Mouse (Mus musculus): Measurements from ENCODE around the gene Gmfb.
"Not testable (repeated sequence)": the region's sequence is repeated elsewhere in the genome, so short reads cannot be mapped to it uniquely, and the experiment has no call there.

Gmfb gene

GRCm38 (mm10) chr14:46821873-46822716, at the start of gene Gmfb:
Gene Gmfb (minus strand): TSS chr14:46822242.
- peak; percentile 54 for DNase-seq (ENCODE audit: extremely low spot score, low read depth, low spot score)

- no peak for DNase-seq (ENCODE audit: extremely low spot score, low read depth, low spot score)
These were observed 40.9 kb upstream of the Gmfb start for GRCm38 (mm10) chr14:46862922-46863321.

DNA sequence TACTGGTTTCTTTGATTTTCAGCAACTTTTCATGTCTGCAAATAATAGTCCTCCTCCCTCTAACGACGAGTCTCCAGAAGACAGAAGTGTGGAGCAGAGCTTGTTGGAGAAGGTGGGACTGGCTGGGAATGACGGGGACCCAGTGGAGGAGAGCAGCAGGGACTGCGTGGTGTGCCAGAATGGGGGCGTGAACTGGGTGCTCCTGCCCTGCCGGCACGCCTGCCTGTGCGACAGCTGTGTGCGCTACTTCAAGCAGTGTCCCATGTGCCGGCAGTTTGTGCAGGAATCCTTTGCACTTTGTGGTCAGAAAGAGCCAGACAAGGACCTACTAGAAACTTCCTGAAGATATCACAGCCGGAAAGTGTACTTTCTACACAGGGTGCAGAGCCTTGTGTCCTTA, 31.6 kb upstream of the Gmfb start:
- DNase-seq (ENCODE audit: extremely low spot score, low read depth, low spot score), result no peak

GRCm38 (mm10) chr14:46849769-46850168, 27.7 kb upstream of the Gmfb start:
- no peak for DNase-seq (ENCODE audit: extremely low spot score, low read depth, low spot score)

DNA sequence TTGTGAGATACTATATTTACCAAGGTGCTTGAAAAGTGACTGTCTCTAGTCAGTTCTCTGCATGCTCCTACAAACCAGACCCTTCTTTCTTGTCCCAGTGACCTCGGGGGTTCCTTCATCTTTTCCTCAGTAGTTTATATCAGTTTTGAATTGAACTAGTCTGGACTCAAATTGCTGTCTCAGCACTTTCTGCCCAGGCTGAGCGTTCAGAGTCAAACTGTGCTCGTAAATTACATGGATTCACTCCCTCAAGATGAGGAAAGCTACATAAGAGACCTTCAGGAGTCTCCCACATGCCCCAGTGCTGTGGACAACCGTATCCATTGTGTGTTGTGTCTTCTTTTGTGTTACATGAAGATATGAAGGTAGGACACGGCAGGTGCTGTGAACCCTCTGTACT, 26.7 kb upstream of the Gmfb start:
- no peak for DNase-seq (ENCODE audit: extremely low spot score, low read depth, low spot score)

DNA sequence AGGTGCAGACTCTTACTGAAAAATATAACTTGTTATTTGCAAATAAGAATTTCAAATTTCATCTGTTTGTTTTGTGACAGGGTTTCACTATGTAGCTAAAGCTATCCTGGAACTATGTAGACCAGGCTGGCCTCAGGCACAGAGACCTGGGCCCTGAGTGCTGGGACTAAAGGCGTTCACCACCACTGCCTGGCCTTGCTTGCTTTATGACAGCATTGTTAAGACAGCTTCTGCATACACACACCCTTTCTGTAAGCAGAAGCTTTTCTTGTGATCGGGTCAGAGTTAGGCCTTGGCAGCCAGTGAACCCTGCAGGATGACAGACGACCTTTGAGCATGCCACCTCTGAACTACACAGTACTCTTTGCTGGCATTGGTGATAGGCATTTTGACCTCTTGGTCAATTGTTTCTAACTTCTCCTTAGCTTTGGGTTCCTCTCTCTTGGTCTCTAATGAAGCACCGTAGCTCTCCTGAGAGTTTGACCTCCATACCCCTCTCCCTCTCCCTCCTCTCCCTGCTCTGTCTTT, 26.1 kb upstream of the Gmfb start:
- no peak for DNase-seq (ENCODE audit: extremely low spot score, low read depth, low spot score)

DNA sequence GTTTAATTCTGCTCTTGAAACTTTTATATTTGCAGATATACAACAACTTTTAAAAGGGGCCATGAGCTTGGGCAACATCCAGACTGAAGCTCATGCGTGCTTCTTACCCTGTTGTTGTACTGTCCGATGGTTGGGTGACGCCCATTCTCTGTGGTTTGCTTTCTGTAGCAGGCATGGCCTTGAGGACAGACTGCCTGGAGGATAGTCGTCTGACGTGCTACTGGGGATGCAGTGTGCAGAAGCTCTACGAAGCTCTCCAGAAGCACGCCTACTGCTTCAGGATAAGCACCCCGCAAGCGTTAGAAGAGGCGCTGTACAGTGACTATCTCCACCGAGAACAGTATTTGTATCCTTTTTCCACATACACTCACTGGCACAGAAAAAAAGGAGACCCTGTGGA, 23.7 kb upstream of the Gmfb start:
- no peak for DNase-seq (ENCODE audit: extremely low spot score, low read depth, low spot score)

GRCm38 (mm10) chr14:46839326-46839725, 17.3 kb upstream of the Gmfb start:
- no peak for DNase-seq (ENCODE audit: extremely low spot score, low read depth, low spot score)

DNA sequence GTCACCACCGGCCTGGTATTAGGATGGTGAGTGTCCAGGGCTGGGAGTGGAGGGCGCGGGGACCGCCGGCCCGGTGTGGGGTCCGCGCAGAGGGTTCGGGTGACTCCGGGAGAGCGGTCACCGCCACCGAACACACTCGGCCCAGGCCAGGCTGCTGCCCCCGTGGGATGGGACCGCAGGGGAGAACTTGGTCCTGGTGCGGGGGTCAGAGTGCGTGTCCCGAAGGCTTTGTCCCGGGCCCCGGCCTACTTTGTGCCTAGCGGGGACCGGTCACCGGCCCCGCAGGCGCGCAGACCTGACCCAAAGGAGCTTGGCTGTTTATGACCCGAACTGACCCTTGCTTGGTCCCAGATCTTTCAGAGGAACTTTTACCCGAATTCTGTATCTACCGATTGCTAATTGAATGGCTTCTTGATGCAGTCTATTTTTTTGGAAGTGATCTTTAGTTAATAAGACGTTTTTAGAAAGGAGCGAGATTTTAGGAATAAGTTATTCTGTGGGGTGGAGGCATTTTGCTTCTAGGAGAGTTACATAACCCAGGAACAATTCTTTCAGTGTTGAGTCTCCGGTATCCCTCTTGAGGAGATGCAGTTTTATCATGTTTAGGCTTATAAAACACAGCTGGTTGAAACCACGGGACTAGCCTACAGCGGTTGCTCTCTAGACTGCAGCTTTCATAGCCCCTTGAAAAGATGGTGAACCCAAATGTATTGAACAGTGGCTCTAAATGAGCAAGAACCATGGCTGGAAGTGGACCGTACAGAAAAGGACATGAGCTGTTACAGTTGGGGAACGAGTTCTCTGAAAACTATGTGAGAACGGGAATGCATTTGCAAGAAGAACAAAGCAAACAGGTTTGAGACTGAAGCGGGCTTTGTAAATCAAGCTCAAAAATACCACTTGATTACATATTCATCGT, 10.6 kb upstream of the Gmfb start:
- peak; percentile 18 for DNase-seq (ENCODE audit: extremely low spot score, low read depth, low spot score)

GRCm38 (mm10) chr14:46831837-46832333, 9.8 kb upstream of the Gmfb start, which contains the start of gene Cgrrf1:
Gene Cgrrf1 (plus strand): TSS chr14:46832125.
- DNase-seq (ENCODE audit: extremely low spot score, low read depth, low spot score), result peak; percentile 85

DNA sequence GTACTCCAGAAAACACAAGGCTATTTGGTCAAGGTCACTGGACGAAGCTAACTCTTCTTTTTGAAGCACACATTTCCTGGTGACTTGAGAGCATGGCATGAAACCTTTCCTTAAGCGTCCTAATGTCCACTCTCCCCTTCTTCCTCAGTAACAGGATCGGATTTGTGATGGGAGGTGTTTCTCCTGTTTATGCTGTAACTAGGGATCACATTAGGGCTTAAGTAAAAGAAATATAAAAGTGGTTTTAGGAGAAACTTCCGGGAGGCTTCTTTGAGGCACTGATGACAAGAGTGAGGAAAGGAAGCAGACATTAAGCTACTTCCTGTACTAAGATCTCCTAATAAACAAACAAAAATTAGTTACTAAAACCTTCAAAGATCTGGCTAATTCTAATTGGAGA, 9.3 kb upstream of the Gmfb start:
- peak; percentile 3 for DNase-seq (ENCODE audit: extremely low spot score, low read depth, low spot score)

GRCm38 (mm10) chr14:46827430-46827829, 5.4 kb upstream of the Gmfb start:
- no peak for DNase-seq (ENCODE audit: extremely low spot score, low read depth, low spot score)

- DNase-seq (ENCODE audit: extremely low spot score, low read depth, low spot score), result no peak
These were observed 2.0 kb upstream of the Gmfb start for GRCm38 (mm10) chr14:46823996-46824395.

- peak; percentile 12 for DNase-seq (ENCODE audit: extremely low spot score, low read depth, low spot score)
These were observed 670 bp downstream of the Gmfb start for GRCm38 (mm10) chr14:46821271-46821872.

- DNase-seq (ENCODE audit: extremely low spot score, low read depth, low spot score), result not testable (repeated sequence)
These were observed 2.1 kb downstream of the Gmfb start for GRCm38 (mm10) chr14:46819961-46820360.

GRCm38 (mm10) chr14:46818743-46819142, 3.3 kb downstream of the Gmfb start:
- DNase-seq (ENCODE audit: extremely low spot score, low read depth, low spot score), result no peak

- no peak for DNase-seq (ENCODE audit: extremely low spot score, low read depth, low spot score)
These were observed 5.0 kb downstream of the Gmfb start for GRCm38 (mm10) chr14:46816916-46817622.

DNA sequence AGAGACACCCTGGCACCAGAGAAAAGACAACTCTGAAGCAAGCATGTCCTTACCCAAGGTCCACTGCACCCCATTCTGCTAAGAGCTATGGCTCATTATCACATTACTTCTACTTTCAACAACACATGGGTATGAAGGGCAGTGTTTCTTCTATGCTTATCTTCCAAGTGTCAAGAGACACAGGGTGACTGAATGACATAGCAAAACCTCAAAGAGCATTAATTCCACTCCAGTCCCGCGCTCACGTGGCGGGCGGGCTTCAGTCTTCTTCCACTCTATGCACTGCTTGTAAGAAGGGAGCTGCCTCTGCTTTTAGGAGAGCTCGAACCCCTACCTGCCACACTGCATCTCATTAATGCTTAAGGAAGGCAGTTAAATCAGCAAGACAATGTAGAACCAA, 6.4 kb downstream of the Gmfb start:
- no peak for DNase-seq (ENCODE audit: extremely low spot score, low read depth, low spot score)

GRCm38 (mm10) chr14:46807927-46808326, 14.1 kb downstream of the Gmfb start:
- DNase-seq (ENCODE audit: extremely low spot score, low read depth, low spot score), result no peak

- no peak for DNase-seq (ENCODE audit: extremely low spot score, low read depth, low spot score)
These were observed 15.9 kb downstream of the Gmfb start for GRCm38 (mm10) chr14:46806186-46806585.
